Mouse (Mus musculus): ENCODE measurements at regions not wholly inside any gene's neighbourhood (a gene's known extent, or its start where the extent isn't known, plus 50 kb on each side); places are given as distances from the start of the nearest gene placed in this dataset.

- no peak for DNase-seq
Measured at GRCm38 (mm10) chr1:83509356-83509755, 101.4 kb upstream of the Sphkap start.

GRCm38 (mm10) chr1:83505386-83505785 lies 97.4 kb upstream of the Sphkap start:
- no peak for DNase-seq

- DNase-seq = no peak
Measured at GRCm38 (mm10) chr1:83496888-83497287, 88.9 kb upstream of the Sphkap start.

GRCm38 (mm10) chr1:83496380-83496779 lies 88.4 kb upstream of the Sphkap start:
- DNase-seq = no peak

GRCm38 (mm10) chr1:83495022-83495421 lies 87.0 kb upstream of the Sphkap start:
- no peak for DNase-seq

GRCm38 (mm10) chr1:83479111-83479510 lies 71.1 kb upstream of the Sphkap start:
- DNase-seq = no peak

Small RNAs in the stretch of these regions (microRNA-seq; reads per million reads assigned to microRNA genes)
- gene Gm25754 = 0 reads per million in 2 experiments

Data from adrenal gland, adult 2 months (tissue).